Mouse (Mus musculus) brain, adult 2 months (tissue): ENCODE results near the gene Hdgfl1.

Experiments
- DNase-seq: peaks from one replicate; pipeline ENCODE4 v3.0.0; 2011; ENCODE audit warnings: low read depth, low spot score

Hdgfl1 gene

DNA sequence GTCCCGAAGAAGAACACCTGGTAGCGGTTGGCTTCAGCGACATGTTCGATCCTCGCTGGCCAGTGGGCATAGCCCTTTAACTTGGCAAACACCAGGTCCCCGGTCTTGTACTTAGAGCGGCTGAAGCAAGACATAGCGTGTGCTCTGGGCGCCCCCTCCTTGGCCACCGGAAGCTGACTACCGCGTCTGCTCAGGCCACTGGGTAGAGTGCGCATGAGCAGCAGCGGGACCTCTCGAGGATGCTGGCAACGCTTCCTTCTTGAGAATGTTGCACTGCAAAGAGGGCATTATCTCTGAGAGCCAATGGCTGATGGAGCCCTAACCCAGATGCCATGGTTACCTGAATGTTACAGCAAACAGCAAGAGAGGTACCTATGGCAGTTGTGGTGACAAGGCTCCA lies at the start of gene Hdgfl1:
TSS of gene Hdgfl1 (minus strand) at position 211 of the 400 bp plus-strand sequence.
- no peak for DNase-seq

DNA sequence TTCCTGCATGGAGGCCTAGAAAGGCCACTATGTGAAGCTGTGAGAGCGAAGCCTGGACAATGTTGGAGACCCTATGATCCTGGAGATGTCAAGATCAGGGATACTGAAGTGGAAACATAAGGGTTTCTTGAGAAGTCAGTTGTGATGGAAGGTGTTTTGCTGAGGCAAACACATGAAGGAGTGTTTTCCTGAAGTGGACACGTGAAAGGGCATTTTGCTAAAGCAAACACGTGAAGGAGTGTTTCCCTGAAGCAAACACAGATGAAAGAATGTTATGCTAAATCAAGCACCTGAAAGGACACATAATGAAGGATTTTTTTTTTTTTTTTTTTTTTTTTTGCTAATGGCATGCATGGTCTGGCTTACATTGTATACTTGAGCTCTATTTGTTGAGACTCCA lies 25.5 kb upstream of the Hdgfl1 start:
- DNase-seq = no peak

- DNase-seq = no peak
These were observed 541 bp downstream of the Hdgfl1 start for GRCm38 (mm10) chr13:26769424-26769823.

DNA sequence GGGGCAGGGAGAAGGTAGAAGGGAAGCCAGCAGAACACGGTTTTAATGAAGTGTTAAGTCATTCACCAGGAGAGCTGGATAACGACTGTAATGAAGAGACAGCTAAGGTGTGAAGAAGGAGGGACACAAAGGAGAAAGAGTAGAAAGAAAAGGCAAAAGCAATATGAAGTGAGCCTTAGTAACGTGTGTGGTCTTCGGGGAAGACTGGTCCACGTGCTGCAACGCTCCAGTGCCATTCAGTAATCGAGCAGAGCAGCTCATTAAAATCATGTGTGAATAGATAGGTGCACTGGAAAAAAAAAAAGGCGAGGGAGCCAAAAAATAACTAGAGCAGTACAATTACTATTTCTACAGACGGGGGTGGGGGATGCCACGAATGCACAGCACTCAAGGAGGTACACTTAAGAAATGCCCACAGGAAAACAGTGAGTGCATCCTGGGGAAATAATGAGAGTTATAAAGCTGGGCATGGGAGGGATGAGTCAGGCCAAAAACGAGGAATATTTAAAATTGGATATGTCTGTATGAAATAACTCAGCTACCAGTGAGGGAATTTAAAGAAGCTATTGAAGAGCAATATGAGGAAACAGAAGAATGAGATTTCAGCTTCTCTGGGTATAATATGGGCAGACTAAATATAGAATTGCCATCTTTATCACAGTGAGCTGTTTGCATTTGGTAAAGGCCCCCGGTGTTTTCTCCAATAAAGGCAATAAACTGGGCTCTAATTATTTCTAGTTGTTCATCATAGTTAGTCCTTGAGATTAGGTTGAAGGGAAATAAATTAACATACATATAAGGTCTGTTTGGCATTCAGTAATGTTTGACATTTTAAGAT lies 7.8 kb downstream of the Hdgfl1 start:
- peak; percentile 27 for DNase-seq

DNA sequence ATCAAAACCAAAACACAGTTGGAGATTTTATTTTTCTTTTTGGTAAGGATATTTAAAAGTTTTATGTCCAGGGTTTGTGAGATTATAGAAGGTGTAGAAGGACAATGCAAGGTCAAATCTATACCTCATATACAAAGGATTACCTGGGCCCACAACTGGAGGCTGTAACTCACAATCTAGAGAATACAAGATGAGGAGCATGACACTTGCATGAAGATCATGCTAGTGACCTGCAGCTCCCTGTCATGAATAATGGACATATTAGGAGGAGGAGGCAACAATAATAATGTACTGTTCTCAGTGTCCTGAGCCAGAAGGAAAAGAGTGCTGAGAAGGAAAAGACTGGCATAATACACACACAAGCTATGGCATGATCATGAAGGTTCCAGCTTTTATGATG lies 17.1 kb downstream of the Hdgfl1 start:
- no peak for DNase-seq

DNA sequence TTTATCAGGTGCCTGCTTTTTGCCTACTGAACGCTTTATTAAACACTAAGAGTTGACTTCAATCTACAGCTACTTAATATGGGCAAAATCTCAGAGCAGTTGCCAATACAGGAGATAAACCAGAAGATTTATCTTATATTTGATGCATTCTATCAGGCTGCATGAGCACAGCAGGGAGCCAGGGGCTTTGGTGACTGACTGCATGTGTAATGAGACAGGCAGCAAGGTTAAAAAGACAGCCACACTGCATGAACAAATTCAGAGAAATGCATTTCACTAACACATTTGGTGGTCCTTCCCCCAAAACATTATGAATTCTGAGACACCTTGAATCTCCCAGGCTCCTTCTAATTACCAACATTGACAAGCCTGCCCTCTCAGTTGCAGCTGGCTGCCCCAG lies 17.6 kb downstream of the Hdgfl1 start:
- no peak for DNase-seq

DNA sequence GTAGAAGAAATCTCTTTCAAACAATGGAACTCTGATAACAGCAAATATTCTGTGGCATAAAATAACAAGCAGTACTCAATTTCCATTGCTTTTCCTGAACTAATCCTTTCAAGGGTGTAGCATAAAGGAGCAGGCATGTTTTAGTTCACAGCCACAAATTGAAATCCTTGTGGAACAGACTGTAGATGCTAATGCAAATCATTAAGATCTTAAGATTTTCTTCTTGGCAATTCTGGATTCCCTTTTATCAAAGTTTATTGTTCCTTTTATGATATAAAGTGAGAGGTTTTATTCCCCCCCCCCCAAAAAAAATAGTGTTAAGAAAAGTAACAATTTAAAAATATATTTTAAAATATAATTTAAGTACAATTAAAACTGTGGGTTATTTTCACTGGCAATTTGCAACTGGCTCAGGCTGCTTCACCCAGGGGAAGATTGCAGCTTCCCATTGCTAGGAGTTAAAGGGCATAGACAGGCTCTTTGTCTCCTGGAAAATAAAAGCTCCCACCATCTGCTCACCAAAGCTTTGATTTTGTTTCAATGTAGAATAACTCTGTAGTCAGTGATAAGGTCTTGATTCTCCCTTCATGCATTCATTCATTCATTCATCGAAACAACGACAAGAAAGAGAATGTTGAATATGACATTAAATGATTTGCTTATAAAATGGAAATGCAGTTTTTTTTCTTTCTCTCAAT lies 24.1 kb downstream of the Hdgfl1 start:
- DNase-seq = no peak

DNA sequence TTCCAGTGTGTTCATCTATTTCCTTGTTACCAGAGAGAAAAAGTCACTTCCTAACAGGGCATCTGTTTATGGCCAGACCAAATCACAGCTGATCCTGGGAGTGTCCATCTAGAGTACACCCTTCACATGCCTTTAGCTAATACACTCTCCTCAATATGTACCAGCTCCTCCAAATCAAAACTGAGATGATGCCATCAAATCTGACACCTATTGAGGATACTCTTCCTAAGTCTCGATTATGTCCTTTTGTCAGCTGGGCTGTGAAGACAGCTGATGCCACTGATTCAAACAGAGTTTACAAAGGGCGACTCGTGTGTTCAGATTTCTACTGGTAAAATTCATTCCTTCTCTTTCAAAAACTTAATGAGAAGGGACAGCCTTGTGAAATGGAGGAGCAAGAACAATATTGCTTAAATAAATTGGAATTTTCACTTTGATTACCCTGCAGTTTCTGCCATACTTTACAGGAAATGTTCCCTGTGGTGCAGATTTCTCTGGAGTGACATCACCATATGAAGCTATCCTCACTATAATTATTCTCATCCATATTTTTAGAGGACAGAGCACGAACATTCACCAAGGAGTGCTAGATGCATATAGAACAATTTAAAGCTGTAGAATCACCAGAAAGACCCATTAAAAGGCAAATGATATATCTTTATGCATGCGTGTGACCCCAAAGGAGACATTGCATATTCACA lies 24.8 kb downstream of the Hdgfl1 start:
- no peak for DNase-seq

GRCm38 (mm10) chr13:26744068-26744467 lies 25.9 kb downstream of the Hdgfl1 start:
- no peak for DNase-seq

DNA sequence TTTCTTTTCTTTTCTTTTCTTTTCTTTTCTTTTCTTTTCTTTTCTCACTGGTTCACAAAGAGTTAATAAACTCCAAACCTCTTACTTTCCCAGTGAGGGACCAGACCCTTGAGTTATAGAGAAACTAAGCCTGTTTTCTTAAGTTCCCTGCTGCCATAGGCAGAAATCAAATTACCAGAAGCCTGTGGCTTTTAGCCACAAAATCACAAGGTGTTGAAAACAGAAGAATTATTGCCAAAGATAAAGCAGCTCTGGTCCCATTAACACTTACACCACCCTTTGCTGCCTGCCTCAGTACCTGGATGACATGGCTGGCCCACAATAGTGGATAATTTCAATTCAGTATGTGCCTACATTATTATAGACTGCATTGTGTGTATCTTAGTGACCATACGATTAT lies 35.0 kb downstream of the Hdgfl1 start:
- DNase-seq = no peak

DNA sequence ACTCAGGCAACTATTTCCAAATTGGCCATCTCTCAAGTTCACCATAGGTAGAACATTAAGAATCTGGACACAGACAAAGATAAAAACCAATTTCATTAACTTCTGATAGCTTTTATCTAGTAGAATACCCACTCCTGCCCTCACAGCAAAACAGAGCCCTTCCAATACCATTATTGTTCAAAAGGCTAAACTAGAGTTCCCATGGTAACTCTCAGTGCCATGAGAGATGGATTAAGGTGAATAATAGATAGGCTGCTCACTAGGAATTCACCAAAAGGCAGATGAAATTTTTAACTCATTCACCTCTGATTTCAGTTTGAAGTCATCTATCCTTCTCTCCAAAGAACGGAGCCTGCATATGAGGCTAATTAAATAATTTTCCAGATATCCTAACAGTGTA lies 45.7 kb downstream of the Hdgfl1 start:
- no peak for DNase-seq

DNA sequence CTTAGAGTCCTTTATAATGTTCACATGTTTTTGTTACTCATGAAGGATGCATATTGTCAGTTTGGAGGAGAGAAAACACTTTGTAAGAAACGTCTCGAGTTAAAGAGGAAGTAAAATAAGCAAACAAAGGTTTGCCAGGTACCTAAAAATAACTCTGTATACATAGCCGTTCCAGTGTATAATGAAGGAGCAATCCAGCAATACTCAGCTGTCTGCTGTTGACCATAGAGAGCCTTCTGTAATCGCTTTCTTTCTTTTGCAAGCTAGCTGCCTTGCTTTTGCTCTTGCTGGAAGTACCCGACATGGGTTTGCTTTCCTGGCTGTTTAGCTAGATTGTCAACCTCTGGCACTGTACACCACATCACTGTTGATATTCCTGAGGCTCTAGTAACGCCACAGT lies 48.6 kb downstream of the Hdgfl1 start:
- DNase-seq = no peak

DNA sequence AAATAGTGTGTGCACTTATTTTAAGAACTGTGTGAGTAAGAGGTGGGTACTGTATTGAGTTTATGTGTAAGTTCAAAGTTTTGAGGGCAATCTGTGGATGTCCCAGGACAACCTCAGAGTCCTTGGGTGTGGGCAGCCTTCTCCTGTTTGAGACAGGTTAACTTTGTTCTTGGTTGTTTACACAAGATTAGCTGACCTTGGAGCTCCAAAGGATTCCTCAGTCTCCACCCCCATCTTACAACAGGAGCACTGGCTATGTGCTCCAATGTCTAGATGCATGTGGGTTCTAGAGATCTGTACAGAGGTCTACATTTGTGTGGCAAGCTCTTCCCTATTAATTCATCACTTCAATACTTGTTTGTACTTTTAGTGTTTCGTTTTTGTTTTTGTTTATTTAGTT lies 49.0 kb downstream of the Hdgfl1 start:
- DNase-seq = no peak

DNA sequence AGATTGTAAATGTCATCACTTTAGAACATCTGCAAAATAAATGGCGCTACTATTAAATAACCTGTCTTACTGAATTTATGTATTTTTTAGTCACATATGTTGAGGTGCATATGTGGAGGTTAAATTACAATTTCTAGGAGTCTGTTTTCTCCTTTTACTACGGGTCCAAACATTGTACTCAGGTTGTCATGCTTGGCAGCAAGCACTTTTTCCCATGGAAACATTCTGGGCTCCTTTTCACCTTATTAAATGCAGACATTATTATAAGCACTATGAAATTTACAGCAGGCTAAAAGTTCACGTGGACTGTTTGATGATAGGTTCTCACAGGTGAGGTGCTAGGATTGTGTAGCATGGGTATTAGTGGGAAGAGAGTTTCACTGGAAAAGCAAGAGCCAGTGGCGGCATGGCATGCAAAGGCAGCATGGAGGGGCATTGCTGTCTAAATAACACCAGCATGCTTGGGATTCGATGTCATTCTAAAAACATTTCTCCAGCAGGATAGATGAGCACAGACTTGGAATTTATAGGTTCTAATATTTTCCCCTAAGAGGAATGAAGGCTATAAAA lies 50.7 kb downstream of the Hdgfl1 start:
- no peak for DNase-seq
